Mouse (Mus musculus) spleen, adult 2 months (tissue): ENCODE results near the gene Ifi207.

Experiments
- CTCF ChIP-seq: fragments of 200-500 bp; IDR thresholded peaks from 2 replicates; pipeline ENCODE4 v1.5.1; 2011; ENCODE audit warnings: mild to moderate bottlenecking, inconsistent platforms; ENCODE audit not compliant: insufficient read depth, insufficient read length, insufficient replicate concordance; ENCODE audit errors: extremely low read depth
- POLR2A ChIP-seq: fragments of 200-500 bp; IDR thresholded peaks from 2 replicates; pipeline ENCODE4 v1.6.1; 2011; ENCODE audit warnings: low read depth, low read length, inconsistent platforms

DNA sequence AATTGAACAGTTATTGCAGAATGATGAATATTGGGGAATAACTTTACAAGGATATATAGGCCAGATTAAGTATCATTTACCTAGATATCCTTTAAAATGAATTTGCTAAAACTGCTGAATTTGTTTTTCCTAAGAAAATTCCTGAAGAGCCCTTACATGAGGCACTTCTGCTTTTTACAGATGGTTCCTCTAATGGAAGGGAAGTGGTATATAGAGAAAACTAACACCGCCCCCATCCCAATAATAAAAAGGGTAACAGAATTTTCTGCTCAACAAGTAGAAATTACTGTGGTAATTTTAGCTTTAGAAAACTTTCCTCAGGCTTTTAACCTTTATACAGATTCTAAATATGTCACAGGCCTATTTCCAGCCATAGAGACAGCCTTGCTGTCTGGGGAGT lies 47.3 kb downstream of the Ifi207 start:
- TF ChIP-seq POLR2A (no peak), CTCF (no peak)
